Mouse (Mus musculus) layer of hippocampus, adult 9-10 months (tissue): ENCODE data around the gene Fkrp.

Source experiments
- DNase-seq: peaks from one replicate; pipeline ENCODE4 v3.0.0; 2022; ENCODE audit warnings: low spot score

The Fkrp gene

DNA sequence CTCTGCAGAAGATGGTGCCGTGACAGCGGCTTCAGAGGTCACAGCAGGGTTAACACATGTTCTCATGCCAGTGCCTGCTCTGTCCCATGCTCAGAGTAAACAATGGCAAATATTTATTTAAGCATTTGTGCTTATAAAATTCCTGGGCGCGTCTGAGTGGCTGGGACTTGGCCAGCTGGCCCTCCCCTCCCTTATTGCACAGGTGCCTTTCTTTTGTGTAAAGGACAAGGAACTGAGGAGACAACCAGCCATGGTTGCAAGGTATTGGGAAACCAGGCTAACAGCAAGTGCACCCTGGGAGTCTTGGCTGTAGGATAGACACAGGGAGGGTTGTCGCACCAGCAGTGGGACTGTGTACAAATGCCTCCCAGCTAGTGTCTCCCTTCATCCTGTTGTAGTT is 24.2 kb downstream of the Fkrp start:
- DNase-seq: no peak

DNA sequence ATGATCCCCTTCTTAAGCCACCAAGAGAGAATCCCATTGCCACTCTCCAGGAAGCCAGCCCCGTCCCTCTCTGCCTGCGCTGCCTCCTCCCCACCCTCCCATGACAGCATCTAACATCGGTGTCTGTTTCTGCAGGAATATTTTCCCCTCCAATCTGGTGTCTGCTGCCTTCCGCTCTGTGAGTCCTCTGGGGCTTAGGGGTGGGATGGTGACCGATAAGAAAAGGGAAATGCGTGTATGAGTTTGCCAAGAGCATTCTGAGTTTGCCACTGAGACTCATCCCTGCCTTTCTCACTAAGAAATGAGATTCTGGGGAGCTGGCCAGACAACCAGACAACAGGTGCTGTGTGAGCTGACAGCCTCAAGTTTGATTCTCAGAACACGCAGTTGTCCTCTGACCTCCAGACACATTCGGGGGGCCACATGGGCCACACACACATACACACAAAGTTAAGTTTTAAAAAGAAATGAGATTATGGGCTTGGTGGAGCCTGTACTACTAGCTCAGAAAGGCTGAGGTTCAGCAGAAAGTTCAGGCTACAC is 30.9 kb downstream of the Fkrp start:
- no peak for DNase-seq

DNA sequence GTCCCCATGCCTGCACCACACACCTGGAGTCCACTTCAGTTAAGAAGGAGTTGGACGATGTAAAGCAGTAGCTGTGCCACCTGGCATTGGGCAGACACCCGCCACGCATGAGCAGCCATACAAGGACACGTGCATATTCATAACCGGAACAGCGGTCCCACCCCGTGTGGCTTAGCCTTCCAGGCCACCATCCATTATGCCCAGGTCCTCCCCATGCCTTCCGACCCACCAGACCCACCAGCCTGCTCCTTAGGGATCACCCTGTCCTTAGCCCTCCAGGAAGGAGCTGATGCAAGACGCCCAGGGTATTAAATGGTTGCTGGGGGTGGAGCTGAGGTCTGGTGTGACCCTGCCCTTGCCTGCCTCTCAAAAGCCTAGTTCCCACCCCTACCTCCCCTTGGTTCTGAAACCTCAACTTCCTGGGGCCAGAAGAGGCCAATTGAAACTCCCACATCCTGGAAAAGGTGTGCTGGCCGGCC is 32.0 kb downstream of the Fkrp start:
- no peak for DNase-seq

DNA sequence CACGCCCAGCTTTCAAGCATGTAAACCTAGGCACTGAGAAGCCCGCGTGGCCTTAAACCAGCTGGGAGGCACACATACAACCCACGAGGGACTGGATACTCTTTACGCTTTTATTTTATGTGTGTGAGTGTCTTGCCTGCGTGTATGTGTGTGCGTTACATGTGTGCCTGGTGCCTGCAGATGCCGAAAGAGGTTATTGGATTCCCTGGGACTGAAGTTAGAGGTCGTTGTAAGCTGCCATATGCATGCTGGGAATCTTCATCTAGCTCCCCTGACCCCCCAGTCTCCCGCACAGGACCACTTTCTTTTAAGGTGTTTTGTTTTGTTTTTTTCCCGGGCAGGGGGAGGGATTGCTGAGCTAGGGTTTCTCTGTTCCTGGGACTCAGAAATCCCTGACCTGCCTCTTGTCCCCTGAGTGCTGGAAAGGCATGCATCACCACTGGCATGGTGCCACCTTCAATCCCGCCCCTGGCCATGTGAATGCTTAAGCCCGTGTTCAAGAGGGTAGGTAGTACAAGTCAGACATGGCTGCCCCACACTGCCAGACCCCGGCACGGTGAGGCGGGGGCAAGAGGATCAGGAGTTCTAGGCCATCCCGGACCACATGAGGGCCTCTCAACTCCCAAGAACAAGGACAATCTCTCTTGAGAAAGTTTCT is 32.6 kb downstream of the Fkrp start:
- no peak for DNase-seq

DNA sequence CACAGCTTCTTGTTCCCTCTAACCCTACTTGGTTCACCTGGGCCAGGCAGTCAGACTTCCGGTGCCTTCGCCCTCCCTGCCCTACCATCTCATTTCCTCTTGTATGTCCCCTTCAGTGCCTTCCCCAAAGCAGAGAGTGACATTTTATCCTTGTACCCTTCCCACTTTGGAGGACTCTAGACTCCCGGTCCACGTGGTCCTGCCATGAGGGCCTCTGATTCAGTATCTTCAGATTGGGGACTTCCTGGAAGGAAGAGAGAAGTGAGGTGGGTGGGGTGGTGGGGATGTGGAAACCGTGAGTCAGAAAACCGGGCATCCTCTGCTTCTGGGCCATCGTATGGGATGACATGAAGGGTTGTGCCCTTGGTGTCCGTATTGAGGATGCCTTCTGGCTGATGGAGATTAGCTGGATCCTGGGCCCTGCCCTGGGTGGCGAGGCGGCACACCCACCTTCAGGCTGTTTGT is 33.3 kb downstream of the Fkrp start:
- DNase-seq: no peak

DNA sequence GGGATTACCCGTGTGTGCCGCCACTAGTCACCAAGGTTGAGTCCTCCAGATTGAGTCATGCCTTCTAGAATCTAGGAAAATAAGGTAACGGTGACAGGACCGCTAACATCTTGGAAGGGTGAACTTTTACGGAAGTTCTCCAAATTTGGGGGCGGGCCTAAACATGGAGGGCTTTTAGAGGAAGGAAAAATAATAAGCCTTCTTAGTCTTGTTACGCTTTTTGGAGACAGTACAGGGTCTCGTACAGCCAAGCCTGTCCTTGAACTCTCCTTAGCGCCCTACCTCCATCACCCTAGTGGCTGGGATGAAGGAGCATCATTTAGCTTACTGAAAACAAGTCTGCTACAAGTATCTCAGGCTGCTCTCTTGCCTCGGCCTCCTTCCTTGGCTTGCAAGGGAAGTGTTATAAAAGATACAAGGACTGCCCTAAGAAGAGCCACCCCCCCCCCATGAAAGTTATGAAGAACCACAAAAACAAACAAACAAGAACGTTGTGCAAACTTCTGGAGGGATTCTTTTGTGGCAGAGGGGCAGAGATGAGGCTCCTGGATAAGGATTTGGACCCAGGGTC is 33.9 kb downstream of the Fkrp start:
- DNase-seq: no peak

DNA sequence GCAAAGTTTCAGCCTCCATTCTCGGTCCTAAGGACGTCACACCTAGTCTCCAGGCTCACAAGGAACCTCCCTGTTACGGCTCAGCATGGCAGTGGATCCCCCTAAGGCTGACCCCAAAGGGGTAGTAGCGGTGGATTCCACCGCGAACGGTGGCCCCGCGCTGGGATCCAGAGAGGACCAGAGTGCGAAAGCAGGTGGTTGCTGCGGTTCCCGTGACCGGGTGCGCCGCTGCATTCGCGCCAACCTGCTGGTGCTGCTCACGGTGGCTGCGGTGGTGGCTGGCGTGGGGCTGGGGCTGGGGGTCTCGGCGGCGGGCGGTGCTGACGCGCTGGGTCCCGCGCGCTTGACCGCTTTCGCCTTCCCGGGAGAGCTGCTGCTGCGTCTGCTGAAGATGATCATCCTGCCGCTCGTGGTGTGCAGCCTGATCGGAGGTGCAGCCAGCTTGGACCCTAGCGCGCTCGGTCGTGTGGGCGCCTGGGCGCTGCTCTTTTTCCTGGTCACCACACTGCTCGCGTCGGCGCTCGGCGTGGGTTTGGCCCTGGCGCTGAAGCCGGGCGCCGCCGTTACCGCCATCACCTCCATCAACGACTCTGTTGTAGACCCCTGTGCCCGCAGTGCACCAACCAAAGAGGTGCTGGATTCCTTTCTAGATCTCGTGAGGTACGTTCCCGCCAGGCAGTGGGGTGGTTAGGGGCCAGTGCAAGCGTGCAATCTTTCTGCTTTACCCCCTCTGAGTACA is 34.5 kb downstream of the Fkrp start:
- DNase-seq: no peak

DNA sequence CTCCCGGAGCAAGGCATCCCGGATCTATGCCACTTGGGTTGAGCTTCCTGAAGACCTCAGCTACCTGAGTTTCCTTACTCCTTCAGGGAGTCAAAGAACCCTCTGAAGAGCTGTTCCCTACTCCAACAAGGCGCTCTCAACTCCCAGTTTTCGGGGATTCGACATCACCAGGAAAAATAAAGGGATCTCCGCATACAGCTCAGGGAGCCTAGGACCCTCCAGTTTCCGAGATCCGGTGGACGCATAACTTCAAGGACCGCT is 35.0 kb downstream of the Fkrp start:
- no peak for DNase-seq

DNA sequence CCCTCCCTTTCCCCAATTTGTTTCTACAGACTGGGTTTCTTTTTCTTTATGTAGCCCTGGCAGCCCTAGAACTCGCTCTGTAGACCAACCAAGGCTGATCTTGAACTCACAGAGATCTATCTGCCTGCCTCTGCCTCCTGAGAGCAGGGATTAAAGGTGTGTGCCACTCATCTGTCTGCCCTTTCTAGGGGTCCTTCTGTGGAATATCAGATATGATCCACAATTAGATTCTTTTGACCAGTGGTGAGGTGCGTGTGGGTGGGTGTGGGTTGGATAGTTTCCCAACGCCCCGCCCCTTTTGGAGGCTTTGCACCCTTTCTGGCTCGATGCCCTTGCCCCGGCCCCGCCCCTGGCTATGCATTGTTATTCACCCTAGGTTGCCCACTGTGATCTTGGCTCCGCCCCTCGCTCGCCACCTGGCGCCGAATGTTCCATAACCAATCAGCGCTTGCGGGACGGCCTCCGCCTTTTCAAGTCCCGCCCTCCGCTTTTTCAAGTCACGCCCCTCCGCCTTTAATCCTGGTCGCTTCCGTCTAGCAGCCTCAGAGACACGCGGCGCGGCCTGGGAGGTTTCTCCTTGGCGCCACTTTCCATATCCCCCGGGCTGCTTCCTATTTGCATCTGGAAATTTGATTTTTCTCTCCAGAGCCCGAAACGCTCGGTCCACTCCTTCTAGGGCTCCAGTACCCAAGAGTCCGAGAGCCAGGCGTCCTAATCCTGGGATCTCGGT is 35.5 kb downstream of the Fkrp start, which contains the start of gene Slc1a5:
Gene Slc1a5 (plus strand): TSS at position 516 of the 730 bp plus-strand sequence.
- DNase-seq: peak; percentile 44

DNA sequence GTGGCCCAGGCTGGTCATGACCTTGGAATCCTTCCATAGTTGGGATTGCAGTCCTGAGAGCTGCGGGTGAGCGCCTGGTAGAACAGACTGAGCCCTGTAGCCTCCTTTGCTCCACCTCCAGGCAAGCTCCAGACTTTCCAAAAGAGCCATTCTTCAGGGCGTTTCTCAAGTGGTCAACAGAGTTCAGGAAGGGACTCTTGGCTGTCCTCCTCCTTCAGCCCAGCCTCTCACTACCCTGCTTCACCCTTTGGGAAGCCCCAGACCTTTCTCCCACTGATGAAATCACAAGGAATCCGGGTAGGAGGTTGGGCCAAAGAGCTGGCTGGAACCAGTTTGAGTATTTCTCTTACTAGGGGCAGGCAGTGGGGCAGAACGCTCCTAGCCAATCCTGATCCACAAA is 36.5 kb downstream of the Fkrp start:
- no peak for DNase-seq

DNA sequence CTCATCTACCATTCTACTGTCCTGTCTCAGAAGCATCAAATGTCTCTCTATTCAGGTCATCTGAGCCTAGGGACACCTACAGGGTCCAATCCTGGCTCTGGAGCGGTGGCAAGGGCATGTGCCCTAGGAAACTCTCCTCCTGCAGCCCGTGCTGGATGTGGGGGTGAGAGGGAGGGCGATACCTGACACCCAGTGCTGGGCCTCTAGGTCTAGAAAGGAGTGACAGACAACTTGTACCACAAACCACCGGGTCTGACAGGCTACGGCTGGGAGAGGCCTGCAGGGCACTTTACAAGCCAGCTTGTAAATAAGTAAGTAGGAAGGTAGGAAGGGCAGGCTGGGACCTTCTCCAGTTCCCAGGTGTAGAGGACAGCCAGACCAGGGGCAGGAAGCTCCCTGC is 40.6 kb downstream of the Fkrp start:
- no peak for DNase-seq

DNA sequence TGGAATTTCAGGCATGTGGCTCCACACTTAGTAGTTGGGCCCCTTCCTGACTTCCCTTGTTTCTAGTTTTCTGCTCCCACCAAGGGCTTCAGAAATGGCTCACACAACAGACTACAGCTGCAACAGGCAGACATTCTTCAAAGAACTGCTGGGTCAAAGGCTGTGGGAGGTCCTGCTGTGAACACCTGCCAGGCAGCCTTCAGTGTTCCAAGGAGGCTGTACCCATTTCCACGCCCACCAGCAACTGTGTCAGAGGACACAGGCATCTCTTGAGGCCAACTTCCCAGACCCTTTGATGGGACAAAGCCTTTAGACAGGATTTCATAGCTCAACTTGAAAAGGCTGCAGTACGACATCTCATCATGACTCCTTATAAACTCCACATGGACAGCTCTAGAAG is 50.1 kb downstream of the Fkrp start:
- no peak for DNase-seq

DNA sequence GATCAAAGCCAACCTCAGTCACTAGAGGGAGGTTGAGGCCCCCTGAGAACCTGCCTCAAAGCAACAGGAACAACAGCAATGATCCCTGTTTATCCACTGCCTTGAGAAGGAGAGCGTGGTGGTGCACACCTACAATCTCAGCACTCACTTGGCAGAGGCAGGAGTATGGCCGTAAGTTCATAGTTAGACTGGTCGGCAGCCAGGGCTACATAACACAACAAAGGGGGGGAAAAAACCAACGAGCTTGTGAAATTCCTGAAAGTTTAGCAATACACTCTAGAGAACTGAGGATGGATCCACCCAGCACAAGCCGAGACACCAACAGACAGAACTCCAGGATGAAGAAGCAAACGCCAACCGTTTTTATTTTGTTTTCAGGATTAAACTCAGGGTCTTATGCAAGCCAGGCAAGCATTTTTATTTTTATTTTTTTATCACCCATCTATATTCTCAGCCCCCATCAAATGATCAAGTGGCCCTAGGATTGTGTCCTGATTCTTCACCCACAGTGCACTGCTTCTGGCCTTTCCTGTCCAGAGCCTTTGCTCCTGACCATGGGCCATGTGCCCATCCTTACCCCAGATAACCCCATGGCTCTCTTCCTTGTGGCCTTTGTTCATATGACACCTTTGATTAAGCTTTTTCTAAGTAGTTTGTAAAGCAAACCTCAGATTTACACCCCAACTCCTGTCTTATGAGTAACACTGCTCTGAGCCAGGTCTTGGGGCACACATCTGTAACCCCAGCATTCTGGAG is 52.9 kb downstream of the Fkrp start:
- no peak for DNase-seq

DNA sequence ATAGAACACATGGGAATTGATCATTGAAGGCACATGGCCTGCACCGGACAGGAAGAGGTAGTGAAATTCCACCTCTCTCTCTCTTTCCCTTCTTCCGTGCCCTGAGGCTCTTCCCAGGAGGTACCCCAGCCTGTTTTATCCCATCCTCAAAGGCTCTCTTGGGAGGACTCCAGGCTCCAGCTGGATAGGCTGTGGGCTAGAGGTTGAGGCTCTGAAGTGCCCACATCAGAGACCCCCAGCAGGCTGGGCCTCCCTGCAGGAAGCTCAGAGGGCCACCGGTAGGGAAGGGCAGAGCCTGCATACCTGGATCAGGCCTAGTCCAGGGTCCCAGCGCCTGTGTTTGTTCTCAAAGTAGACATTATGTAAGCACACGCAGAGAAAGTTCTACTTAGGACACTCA is 54.9 kb downstream of the Fkrp start:
- DNase-seq: no peak

DNA sequence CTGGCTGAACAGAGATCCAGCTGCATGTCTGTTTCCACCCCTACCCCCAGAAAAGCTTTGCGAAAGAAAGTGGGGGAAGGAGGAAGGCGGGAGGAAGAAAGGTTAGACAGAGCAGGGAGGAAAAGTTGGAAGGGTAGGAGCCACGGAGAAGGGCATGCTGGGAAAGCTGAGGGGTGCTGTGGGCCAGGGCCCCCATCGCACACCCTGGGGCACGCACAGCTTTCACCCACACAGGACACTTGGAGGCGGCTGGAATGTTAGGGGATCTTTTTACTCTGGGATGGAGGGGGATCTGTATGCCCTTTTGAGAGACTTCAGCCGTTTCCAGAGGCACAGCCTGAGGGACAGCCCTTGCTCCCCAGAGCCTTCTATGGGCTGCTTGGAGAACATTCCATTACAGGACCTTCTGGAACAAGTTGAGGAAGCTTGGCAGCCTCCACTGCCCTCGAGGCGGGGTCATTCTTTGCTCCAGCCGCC is 55.5 kb downstream of the Fkrp start:
- DNase-seq: no peak

DNA sequence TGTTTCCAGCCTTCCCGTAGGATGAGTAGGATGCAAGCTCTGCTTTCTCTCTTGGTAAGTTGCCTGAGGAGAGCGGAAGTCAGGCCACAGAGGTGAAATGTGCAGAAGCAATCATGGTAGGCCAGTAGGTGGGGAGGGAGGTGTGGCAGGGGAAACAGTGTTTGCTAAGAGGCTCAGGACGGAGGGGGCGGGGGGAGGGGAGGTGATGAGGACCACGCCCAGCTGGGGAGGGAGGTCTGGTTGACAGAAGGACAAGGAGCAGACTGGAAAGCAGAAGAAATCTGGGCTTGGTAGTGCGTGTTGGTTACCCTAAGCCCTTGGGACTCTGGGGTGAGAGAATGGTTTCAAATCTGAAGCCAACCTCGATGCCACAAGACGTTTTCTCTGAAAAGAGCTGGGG is 56.2 kb downstream of the Fkrp start:
- no peak for DNase-seq
